Mouse (Mus musculus) heart, postnatal 0 days (tissue): Measurements from ENCODE around the gene Myl6b.

ENCODE experiments used
- CTCF ChIP-seq: IDR thresholded peaks from 2 replicates; pipeline ENCODE4 v1.5.1; 2016; ENCODE audit warnings: antibody characterized with exemption, control low read depth, low read depth
- EP300 ChIP-seq: IDR thresholded peaks from 2 replicates; pipeline ENCODE4 v1.6.1; 2016; ENCODE audit warnings: antibody characterized with exemption, low read depth

DNA sequence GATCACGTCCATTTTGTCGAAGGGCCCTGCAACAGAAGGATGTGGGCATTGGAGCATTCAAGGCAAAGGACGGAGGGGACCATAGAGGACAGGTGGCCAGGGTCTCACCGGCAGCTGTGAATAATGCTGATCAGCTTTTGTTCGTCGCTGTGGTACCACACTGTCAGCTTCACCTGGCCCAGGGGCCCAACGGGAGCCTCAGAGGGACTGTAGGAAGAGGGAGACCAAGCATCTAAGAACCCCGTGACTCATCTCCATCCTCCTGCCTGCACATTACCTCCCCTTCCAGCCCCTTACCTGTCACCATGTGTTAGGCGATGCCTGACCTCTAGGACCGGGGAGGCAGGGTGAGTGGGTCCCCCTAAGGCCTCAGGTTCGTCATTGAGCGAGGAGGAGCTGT is 13.3 kb upstream of the Myl6b start:
- TF ChIP-seq CTCF (no peak), EP300 (no peak)
